Mouse (Mus musculus) yolk sac, embryonic 10.5 days (tissue): ENCODE measurements around the gene Afdn.
"Not testable (repeated sequence)": the region's sequence is repeated elsewhere in the genome, so short reads cannot be mapped to it uniquely, and the experiment has no call there.

Source experiments
- DNase-seq: peaks from one replicate; pipeline ENCODE4 v3.0.0-alpha.2; 2017; ENCODE audit warnings: low spot score

The Afdn gene

DNA sequence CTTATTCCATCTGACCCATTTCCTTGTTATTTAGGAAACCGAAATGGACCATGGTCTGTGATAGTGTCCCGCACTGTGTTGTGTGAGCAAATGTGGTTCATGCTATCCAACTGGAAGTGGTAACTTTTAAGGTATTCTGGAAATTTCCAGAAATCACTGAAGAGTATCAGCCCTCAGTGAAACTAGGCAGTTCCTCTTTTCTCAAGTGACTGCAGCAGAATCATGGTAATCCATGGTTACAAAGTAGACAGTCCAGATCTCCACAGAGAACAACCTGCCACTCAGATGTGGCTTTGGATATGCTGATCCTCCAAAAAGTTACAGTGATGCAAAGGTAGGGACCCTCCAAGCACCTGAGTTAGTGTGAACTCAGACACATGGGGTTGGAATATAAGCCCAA lies 21.4 kb upstream of the Afdn start:
- DNase-seq: no peak

DNA sequence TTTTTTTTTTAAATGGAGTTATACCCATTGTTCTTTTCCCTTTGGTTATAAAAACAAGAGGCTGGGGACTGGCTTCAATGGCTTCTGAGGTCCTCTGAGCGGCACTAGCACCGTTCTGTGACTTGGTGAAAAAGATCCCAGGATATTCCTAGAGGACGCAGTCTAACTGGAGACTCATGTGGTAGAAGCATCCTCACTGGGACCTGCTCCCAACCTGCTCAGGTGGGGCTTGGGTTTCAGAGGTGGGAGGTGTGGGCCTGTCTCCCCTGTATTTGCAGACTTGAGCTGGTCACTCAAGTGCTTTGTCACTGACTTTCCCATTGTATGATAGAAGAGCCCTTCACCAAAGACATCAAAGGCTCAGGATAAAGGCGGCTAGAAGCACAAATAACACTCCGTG lies 20.4 kb upstream of the Afdn start:
- DNase-seq: no peak

DNA sequence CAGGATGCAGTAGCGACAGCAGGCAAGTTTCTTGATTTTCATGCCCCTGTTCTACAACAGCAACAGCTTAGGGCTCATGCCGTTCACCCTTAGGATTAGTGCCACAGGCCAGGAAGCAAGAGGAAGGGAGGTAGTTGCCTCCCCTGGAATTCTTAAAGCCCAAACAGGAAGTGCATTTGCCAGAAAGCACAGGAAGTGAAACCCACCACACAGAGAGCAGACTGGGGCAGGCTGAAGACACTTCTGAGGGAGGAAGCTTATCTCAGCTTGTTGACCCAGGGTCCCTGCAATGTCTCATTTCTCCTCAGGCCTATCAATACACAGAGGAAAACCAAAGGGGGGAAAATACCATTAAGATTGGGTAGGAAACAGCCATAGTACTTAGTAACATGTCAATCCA lies 19.5 kb upstream of the Afdn start:
- no peak for DNase-seq

DNA sequence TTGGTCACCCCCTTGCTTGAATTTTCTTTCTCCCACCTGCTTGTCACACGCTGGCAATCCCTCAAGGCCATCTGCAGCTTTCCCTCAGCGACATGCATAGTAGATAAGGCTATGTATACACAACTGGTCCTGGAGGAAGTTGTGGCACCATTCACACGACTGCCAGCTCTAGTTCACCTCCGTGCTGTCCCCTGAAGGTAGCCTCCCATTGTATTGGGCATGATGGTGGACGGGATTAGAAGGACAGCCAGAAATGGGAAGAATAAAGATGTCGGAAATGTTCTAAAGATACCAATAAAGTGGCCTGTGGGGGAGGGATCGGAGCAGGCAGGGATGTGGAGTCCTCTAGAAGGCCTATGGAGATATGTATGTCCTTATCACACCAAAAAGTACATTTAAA lies 18.7 kb upstream of the Afdn start:
- DNase-seq: no peak

DNA sequence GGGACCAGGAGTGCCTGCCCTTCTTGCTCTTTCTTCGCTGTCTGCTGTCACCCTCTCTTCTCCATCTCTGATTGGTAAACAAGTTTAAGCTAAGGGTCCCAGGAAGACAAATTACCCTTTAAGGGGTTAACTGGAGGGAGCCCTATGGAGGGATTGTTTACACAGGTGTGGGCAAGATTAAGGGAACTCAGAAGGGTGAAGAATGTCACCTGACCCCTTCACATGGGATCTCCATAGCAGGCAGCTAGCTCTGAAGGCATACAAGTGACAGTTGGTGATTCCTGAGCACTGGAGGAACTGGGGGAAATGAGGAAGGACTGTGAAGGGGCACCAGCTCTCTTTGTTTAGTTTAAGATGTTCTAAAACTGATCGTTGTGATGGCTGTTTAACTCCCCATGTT lies 18.0 kb upstream of the Afdn start:
- no peak for DNase-seq

DNA sequence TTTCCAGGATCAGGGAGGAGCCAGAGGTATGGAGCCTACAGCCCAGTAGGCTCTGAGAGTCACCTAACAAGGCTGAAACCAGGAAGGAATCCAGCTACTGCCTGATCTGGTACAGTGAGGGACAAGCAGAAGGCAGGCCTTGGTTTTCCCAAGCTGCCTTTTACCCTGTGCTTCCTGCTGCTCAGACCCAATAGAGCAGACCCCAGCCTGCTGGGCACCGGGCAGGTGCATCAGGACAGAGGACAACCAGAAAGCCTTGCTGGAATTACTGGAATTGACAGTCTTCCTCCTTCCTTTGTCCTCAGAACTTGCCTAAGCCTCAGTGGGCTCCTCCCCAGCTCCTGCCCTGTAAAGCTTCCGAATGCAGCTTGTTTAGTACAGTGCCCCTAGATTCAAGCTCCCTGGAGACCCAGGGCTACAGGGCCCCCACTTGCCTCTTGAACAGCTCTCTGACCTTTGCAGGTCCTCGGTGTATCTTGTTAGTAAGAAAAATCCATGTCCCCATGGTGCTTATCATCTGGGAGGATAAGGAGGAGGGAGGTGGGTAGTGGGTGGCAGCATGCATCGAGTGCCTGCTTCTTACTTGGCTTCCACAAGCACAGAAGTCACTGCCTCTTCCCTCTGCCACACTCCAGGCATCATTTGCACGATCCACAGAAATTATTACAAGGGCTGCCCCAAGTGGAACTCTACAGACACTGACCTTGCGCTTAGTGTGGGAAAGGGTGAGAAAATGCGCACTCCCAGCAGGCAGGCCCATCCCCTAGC lies 17.2 kb upstream of the Afdn start:
- DNase-seq: no peak

DNA sequence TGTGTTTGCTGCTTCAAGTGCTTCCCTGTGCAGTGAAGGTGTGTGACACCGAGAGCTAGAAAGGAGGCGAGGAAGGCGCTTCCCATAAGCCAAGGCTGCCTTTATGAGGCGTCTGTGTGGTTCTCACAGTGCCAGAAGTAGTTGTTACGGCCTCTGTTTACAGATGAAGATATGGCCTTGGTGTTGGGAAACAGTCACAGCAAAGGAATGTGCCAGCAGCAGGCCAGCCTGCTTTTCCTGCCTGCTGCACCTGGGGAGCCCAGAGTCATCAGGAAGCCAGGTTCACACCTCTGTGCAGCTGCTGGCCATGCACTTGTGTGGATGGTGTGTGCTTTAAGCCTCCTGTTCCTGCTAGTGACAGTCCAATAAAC lies 16.6 kb upstream of the Afdn start:
- DNase-seq: peak; percentile 65

DNA sequence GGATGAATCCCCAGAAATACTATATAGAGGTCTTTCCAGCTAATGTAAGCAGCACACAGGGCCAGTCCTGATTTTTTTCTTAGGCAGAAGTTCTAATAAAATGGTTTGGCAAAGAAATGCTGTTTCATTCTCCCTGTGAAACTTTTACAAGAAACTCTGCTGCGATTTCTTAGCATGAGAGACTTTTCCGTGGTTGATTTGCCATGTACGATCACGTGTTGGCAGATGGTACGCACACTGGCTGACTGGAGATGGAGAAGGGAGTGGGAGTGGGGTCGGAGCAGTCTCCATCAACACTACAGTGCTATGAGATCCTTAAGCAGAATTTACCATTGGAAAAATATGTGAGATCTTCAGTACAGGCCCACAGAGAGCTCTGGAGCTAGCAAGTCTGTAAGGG lies 16.1 kb upstream of the Afdn start:
- DNase-seq: no peak

DNA sequence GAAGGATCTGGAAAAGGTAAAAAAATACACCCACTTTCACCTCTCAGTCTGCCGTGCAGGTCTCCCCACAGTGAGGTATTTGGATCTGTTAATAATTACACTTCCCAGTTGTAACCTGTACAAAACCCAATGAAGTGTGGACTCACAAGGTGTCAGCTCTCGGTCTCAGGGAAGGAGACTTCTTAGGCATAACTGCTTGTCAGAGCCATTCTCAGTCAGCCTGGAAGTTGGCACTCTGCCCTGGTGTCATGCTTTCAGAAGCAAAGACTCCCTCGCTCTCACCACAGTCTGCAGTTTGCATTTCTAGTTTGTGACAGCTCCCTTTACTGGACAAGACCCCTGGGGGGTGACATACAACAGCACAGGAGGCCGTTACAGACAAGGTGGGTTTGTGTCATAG lies 15.5 kb upstream of the Afdn start:
- no peak for DNase-seq

DNA sequence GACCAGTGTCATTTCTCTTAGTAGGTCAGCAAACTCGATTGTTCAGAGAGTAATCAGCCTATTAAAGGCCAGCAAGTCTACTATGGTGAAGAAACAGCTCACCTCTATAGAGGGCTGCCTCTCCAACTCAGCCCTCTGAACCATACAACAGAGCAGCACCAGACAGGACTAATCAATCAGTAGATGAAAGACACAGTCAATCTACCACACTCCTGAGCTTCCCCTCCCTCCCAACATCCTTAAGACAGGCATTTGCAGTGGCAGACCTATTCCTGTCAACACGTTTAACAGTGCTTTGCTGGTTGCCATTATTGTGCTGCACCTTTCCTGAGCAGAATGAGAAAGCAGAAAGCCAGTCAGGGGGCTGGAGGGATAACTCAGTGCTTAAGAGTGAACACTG lies 15.0 kb upstream of the Afdn start:
- DNase-seq: no peak

DNA sequence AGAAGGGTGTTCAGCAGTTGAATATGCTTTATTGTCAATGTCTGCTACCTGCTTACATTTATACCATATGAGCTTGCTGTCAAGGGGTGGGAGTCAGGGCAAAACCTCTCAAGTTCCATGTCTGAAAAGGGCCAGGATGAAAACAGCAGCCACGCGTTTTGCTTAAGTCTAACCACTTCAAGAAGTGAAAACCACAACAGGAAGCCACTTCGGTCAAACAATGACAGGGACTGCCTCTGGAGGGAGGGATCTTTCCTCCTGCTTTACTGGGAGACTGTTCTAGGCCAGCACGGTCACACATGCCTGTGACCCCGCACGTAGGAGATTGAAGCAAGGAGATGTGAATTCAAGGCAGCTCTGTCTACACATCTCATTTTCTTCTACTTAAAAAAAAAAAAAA lies 14.0 kb upstream of the Afdn start:
- DNase-seq: no peak

DNA sequence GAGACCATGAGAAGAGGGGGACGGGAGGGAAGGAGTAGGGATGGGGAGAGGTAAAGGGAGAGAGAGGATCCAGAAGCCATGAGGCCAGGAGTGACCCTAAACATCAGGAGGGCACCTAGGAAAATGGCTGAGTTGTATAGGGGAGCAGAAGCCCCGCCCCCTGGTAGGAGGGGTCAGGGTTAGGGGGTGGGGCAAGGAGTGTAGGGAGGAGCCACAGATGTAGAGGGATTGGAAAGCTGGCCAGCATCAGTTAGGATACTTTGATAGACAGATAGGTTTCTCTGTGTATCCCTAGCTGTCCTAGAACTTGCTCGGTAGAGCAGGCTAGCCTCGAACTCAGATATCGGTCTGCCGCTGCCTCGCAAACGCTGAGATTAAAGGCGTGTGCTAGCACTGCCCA lies 12.7 kb upstream of the Afdn start:
- no peak for DNase-seq

DNA sequence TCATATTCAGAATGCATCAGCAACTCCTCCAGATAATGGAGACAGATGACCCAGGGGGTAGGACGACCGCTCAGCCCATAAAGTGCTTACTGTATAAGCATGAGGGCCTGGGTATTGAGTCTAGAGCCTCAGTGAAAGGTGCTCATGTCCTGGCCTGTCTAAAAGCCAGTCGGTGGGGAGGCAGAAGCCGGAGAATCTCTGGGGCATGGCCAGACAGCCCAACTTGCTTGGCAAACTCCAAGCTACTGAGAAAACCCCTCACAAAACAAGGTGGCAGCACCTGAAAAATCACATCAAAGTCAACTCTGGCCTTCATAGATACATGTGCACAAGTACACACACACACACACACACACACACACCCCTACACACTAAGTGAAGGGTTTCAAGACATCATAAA lies 11.3 kb upstream of the Afdn start:
- DNase-seq: no peak

DNA sequence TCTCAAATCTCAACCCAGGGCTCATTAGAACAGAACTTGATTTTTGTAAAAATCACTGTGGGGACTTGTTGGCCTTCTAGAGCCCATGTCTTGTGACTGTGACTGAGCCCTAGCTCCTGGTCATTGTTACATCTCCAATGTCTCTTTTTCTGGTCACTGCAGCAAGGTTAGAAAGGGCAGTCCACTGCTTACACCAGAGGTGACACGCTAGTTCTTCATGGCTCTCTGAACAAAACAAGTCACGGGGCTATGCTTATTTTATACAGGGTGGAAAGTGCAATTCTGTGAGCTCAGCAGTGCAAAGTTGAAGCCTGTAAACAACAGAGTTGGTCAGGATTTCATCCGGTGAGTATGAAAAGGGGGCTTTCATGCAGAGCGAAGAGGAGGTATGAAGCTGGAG lies 6.4 kb upstream of the Afdn start:
- DNase-seq: no peak

DNA sequence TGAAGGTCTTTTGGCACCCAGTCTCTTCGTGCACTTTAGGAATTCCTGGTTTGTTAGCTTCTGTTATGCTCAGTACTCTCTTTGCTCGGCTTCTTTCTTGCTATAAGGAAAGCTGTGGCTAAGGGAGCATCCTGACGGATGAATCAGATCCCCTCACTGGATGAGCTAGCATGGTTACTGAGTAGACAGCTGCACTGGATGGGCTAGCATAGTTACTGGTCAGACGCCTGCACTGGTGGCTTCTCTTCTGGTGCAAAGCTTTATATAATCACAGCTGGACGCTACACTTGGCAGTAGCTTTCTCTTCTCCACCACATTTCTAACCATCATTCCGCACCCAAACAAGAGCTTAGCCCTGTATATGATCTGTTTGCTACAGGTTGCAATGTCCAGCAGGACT lies 5.4 kb upstream of the Afdn start:
- no peak for DNase-seq

DNA sequence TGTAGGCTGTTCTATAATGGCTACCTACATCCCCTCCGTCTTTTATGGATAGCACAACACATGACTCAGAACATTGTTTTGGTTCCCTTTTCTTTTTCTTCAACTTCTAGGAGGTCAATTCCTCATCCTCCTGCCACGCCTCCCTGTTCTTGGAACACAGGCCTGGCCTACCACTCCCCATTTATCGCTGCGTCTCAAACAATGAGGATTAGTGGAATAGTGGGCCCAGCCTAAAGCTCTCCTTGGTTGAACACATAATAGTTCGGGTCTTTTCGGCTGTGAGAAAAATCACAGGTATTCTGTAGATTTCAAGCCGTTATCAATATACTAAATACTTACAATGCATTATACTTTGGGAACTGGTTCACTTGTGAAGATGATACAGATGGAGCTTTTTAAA lies 1.8 kb upstream of the Afdn start:
- DNase-seq: no peak

DNA sequence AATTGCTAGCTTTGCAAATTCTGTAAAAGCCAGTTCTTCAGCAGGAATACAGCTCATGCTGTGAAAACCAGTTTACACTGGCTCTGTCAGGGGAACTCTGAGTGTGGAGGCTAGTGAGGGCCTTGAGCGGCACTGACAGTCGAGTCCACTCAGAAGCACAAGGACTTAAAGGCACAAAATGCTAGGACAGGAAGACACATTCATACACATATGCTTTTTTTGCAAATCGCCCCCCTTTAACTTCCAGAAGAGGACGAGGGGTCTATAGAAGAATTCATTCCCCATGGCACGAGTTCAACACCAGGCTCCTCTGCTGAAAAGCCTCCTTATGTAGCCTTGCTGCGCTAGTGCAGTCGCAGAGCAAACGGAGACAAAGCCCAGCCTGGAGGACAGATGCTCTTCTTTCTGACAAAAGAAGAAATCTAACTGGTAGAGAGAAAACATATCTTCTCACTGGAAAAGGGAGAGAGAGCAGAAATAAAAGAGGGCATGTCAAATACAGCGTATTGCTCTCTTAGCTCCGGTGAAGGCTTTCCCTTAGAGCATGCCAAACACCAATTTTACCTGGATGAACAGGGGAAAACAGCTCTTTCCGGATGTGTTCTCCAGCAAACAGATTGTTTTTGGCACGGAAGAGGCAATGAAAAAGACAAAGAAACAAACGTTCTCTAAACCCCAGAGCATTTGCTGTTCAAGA lies 1.0 kb upstream of the Afdn start:
- DNase-seq: no peak

DNA sequence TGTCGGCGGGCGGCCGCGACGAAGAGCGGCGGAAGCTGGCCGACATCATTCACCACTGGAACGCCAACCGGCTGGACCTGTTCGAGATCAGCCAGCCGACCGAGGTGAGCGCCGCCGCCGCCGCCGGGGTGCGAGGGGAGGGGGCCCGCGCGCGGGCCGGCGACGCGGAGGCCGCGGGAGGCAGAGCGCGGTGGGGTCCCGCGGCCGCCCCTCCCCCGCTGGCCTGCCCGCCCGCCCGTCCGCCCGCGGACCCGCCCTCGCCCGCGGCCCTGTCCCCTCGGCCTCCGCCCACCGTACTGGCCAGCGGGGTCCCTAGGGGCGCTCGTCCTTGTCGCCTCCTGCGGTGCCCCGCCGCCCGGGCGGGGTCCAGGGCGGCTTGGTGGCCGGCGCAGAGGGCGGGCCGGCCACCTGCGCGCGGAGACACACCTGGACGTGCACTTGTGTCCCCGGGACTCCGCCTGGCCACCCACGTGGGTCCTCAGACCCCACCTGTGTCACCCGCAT lies 388 bp downstream of the Afdn start:
- no peak for DNase-seq

DNA sequence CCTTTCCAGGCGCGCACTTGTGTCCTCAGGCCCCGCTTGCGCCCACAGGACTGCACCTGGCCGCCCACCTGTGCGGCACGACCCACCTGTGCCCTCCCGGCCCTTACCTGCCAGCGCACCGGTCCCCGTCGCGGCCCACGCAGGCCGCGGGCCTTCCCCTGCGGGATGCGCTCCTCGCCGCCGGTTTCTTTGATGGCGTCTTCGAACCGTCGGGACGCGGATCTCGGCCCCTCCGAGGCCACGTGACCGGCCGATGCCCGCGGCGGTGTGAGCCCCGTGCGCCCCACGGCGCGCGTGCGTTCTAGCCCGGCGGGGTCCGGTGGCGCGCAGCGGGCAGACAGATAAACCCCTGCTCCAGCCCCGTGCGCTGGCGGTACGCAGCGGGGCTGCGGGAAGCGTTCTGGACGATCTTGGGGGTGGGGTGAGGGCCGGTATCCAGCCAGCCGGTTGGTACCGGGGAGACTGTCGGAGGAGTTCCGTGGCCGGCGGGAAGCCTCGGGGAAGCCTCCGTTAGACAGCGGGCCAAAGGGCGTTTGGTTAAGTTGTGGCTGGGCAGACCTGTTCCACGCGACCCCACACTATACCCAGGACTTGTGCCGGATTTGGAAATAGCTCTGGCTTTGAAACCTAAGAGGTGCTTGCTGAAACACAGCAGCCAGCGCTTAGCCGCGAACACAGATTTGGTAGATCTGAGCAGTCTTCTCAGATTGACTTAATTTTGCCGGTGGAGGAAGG lies 1.0 kb downstream of the Afdn start, which contains the start of gene Tcte2:
Tcte2 (minus strand) TSS at position 647 of the 735 bp plus-strand sequence.
- peak; percentile 47 for DNase-seq

DNA sequence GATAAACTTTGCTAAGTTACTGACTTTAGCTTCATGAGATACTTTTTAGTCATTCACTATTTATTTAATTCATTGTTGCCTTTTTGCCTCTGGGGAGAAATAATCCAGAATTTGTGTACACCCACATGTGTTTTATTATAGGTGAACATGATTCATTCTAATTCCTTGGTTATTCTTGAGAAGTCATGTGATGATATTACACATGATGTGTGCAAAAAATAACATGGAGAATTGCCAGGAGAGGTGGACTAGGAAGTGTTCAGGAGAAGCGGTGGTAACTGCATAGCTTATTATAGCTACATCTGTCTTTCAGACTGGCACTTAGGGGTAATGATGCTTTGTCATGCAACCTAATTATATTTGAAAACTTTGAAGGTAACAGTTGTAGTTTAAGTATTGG lies 3.5 kb downstream of the Afdn start:
- no peak for DNase-seq

DNA sequence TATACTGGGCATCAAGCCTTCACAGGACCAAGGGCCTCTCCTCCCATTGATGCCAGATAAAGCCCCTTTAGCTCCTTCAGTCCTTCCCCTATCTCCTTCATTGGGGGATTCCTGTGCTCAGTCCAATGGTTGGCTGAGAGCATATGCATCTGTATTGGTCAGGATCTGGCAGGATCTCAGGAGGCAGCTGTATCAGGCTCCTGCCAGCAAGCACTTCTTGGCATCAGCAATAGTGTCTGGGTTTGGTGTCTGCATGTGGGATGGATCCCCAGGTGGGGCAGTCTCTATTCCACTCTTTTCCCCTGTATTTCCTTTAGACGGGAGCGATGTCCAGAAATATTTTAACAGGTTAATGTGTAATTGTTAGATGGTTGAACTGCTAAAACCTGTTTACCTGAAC lies 4.6 kb downstream of the Afdn start:
- DNase-seq: not testable (repeated sequence)

DNA sequence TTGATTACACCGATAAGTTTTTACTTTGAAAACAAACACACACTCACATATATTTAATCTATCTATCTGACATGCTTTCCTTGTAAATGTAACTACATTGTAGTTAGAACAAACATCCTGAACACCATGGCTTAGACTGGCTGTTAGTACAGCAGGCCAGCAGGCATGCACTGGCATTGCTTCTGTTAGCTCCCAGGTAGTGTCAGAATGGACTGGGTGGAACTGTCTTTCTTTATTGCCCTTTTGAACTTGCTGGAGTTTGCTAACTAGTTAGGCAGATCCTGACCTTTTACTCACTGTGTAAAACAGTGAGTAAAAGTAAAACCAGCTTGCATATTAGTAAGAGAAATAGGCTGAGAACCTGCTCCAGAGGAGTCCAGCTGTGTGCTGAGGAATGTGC lies 8.2 kb downstream of the Afdn start:
- peak; percentile 14 for DNase-seq

DNA sequence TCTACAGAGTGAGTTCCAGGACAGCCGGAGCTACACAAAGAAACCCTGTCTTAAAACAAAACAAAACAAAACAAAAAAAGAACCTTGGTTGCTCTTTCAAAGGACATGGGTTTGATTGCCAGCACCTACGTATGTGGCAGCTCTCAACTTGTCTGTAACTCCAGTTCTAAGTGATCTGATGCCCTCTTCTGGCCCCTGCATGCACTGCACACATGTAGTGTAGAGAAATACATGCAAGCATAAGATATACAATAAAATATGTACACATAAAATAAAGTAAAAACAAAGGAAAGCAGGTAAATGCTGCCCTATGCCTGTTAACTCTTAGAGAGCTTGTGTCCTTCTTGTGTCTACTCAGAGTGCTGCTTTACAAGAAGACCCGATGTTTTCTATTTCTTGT lies 8.9 kb downstream of the Afdn start:
- DNase-seq: no peak
